Mouse (Mus musculus): ENCODE measurements around the gene Nsl1.
"Not testable (repeated sequence)": the region's sequence is repeated elsewhere in the genome, so short reads cannot be mapped to it uniquely, and the experiment has no call there.

Nsl1 gene

DNA sequence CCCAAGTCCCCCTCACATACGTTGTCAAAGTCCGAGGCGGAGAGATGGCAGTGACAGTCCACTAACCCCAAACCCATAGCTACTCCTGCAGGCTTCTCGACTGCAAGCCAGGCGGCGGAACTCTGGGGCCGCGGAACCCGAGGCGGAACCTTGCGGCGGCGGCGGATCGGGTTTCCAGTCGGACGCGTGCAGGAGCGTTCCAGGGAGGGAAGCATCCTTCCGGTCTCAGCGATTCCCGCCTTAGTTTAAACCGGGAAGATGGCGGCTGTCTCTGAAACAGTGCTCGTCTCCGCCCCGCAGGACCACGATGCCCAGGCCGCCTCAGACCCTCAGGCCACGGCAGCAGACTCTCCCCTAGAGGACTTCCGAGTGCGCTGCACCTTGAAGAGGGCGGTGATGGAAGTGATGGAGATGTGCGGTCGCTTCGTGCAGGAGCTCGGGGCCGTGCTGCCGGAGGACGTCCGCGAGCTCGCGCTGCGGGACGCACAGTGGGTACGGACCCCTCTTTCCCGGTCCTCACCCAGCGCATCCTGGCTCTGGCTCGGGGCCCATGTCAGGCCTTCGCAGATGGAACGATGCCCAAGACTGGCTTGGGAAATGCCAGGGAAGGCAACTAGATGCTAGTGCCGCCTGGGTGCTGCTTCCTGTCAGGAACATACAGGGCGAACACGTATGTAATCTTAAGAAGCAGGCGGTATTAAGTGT is at the start of gene Nsl1, which contains the start of gene Tatdn3:
Gene Nsl1 (plus strand): TSS at position 232 of the 705 bp plus-strand sequence.
Gene Tatdn3 (minus strand): TSS at position 152 of the 705 bp plus-strand sequence.
- DNase-seq (ENCODE audit: low read depth, low spot score): peak; percentile 71

DNA sequence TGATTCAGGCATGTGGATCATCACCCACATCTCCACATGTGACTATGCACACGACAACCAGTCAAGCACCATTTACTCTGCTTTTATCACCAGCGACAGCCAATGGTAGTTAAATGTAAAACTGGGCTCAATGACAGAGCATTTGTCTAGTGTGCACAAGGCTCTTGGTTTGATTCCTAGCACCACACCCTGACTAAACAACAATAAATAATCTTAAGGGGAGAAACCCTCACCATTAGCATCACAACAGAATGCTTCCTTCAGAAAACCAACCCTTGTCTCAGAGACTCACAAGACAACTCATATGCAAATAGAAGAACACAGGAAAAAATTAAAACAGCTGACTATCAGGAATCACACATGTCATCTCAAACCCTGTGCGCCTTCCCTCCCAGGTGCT is 48.5 kb upstream of the Nsl1 start:
- no peak for DNase-seq (ENCODE audit: low read depth, low spot score)

DNA sequence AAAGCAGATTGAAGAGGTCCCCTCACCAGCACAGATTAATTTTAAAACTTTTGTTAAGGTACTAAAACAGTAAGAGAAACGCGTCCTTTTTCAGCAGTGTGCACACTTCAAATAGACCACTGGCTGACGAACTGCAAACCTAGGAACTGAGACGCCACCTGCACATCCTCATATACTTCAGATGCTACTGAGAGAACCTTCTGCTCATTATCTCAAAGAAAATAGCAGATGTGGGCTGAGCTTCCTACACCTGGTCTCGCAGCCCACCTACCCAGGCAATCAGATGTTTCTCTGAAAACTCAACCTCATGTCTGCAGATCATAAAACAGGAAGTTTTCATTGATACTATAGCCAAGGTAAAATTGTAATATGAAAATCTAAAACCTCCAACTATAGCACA is 43.0 kb upstream of the Nsl1 start:
- no peak for DNase-seq (ENCODE audit: low read depth, low spot score)

DNA sequence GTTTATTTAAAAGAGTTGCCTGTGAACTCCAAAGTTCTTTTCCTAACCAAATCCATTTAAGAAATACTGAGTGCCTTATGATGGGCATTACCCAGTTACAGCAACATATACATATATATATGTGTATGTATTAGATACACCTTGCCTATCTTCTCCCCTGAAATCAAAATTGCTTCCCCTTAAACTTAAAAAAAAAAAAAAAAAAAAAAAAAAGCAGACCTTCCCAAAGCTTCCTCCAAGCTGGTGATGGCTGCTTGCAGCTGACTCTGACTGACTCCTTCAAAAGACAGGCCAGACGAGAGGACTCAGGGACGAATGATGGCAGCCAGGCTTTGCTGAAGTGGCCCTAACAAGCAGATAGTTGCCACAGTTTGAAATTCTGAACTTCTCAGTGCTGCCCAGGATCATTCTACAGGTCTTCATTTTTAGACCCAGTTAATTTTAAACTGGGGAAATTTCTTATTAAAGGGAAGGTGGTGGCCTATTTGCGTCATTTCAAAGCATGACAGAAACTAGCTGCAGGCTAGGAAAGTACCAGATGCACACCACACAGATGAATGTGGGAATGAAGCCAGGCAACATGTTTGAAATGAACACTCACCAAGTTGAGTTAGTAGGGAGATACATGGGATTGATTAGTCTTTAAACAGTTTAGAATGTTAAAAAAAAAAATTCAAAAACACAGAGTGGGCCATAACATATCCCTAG is 42.4 kb upstream of the Nsl1 start:
- DNase-seq (ENCODE audit: low read depth, low spot score): no peak

DNA sequence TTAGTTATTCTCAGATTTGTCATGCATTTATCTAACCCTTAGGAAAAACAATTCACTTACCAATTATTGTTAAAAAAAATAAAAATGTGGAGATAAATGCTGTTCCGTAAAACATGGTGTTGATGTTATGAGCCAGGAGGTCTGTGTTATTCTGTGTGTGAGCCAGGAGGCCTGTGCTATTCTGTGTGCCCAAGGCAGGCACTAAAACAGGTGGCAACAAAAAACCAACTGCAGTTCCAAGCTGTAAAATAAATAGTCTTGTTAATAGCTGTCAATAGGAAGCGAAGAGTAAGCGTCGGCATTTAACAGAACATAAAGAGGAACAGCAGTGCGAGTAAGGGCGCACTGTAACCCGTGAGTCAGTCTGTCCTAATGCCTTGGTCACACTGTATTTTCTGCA is 41.8 kb upstream of the Nsl1 start:
- DNase-seq (ENCODE audit: low read depth, low spot score): no peak

DNA sequence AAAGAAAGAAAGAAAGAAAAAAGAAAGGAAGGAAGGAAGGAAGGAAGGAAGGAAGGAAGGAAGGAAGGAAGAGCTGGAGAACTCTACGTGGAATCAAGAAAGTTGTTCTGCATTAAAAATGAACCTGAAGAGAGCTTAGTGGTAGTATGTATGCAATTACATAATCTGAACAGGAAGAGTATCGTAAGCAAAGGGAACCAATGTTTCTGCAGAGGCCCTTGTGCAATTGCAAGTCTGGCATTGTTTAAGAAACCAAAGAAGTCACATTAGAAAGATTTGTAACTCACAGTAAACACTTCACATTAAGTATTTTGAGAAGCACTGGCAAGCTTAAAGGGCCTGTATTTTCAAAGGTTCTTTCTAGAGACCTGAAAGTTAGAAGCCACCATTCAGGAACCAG is 39.7 kb upstream of the Nsl1 start:
- no peak for DNase-seq (ENCODE audit: low read depth, low spot score)

DNA sequence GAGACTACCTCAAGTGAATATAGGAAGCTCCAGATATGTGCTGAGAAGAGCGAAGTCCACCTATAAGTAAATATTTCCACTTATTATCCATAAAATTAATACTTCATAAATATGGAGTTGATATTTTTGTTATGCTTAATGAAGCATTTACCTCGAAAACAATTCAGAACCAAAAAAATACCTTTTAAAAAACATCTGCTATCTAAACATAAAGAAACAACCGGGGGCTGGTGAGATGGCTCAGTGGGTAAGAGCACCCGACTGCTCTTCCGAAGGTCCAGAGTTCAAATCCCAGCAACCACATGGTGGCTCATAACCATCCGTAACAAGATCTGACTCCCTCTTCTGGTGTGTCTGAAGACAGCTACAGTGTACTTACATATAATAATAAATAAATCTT is 39.0 kb upstream of the Nsl1 start:
- not testable (repeated sequence) for DNase-seq (ENCODE audit: low read depth, low spot score)

DNA sequence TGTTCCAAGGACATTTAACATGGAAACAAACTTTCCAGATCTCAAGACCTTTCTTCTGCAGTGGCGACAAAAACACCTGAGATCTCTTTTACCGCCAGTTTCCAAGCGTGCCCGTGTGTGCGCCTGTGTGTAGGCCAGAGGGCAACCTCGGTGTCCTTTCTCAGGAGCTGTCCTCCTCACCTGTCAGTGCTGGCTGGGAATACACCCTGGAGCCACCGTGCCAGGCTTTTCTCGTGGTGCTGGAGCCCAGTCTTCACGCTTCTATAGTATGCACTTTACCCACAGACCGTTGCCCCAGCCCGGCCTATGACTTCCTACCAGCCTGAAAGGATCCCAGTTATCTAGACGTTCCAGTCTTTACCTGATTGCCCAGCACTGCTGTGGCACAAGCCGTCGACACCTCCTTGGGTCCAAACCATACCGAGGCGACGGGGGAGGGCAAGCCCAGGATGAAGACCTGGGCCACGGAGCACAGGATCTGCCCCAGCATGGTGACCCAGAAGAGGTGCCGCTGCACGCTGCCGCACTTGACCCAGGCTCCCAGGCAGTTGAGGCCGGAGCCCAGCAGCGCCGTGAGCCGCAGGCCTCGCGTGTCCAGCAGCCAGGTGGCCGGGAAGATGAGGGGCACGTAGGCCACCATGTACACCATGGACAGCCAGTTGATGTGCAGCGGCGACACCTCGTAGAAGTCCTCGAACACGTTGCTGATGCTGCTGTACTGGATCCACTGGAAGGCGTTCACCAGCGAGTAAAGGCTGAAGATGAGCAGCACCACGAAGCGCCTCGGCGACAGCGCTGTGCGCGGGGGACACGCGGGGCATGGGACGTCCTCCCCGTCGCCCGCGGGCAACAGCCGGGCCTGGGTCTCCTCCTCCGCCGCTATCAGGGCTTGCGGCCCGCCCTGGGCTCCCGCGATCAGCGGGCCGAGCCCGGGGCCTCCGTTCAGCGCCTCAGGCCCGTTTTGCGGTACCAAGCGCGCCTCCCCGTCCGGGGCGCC is 37.5 kb upstream of the Nsl1 start:
- DNase-seq (ENCODE audit: low read depth, low spot score): no peak

DNA sequence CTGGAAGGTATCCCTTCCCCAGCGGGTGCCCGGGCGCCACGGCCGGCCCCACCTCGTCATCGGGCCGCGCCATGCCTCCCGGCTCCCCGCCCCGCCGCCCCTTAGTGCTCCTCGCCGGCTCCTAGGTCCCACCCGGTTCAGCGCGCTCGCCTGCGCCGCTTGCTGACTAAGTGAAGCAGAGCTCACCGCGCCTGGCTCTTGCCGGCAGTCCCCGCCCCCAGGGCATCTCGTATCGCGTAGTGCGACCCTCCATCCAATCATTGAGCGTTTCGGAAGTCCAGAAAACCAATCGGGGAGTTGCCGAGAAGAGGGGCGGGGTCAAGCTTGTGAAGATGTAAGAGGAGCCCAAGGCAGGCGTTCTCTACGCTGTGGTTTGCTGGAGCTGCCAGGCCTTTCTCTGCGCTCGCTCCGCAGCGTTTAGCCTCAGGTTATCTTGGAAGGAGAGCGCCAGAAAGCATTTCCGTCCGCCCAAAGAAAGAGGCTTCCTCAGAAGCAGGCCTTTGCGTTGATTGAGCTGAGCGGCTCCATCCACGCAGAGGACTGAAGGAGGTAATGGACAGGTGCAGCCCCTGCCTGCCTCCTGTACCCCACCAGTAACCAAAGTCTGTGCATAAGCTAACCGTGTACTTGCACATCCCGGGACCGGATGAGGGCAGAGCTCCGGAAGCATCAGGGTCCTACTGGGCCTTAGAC is 36.6 kb upstream of the Nsl1 start, which contains the start of gene Flvcr1:
Gene Flvcr1 (minus strand): TSS at position 138 of the 693 bp plus-strand sequence.
- DNase-seq (ENCODE audit: low read depth, low spot score): peak; percentile 98

DNA sequence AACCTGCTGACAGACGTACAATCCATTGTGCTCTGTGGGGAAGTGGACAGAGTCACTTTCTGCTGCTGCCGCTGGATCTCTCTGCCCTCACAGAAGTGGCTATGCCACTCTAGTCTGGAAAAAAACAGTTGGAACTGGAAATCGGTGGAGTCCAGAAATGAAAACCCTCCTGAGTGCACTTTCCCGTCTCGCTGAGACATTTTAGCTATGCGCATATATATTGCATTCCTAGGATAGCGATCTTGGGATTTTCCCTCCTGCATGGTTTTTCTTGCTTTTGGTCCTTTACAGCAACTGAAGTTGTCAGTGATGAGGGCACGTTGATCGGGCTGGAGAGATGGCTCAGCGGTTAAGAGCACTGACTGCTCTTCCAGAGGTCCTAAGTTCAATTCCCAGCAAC is 32.6 kb upstream of the Nsl1 start:
- no peak for DNase-seq (ENCODE audit: low read depth, low spot score)

DNA sequence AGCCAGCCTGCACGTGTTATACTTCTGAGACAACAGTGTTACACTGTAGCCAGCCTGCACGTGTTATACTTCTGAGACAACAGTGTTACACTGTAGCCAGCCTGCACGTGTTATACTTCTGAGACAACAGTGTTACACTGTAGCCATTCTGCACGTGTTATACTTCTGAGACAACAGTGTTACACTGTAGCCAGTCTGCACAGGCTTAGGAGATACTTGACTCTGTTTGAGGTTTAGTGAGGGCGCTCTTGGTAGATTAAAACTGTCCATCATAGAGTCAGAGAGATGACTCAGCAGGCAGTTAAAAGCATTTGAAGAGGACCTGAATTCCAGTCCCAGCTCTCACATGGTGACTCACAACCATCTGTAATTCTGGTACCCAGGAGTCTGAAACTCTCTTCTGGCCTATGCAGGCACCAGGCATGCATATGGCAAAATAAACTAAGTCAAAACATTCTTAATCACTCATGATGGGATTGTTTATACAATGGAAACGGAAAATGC is 31.8 kb upstream of the Nsl1 start:
- not testable (repeated sequence) for DNase-seq (ENCODE audit: low read depth, low spot score)

DNA sequence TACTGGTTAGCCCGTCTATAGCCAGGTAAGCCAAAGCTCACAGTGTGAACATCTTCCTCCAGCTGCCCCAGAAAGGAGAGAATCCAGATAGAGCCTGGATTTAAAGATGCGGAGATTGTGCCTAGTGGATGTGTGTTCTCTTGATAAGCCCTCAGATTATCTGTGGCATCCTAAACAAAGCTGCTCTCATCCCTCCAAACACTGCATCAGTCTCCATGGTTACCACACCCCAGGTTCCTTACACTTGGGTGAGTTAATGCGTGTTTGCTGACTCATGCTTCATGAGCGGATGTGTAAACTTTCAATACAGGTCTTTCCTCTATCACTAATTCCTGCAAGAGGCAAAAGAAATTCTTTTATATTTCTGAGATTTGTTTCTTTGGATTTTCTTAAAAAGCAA is 27.2 kb upstream of the Nsl1 start:
- DNase-seq (ENCODE audit: low read depth, low spot score): no peak

DNA sequence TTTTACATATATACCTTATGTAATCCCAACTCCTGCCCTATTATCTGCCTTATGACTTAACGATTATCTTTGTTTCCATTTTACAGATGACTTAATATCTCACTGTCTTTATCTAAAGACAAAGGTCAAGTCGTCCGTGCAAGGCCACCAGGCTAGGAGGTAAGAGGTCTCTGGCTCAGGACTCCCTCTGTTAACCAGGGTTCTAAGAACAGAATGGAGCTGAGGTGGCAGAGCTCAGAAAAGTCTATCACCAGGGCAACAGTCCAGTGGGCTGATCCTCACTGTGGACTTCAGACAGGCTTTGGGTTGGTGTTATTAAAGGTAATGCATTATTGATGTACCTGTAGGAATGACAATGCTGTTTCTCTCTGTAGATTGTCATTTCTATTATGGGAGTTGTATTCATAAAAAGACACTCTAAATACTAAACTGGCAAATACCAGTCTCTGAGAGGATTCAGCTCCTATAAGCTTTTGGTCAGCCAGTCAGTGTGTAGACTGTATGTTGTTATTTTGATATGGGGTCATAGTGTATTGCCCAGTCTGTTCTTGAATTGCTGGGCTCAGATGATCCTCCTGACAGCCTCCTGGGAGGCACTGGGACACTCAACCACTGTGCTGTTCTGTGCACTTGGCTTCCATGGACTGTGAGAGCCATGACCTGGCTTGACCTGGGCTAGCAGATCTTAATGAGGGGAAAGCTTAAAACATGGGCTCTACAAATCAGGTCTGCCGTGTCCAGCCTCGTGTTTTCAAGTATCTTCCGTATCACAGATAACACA is 26.1 kb upstream of the Nsl1 start, which contains the start of gene Spata45:
Gene Spata45 (plus strand): TSS at position 86 of the 781 bp plus-strand sequence.
- no peak for DNase-seq (ENCODE audit: low read depth, low spot score)

DNA sequence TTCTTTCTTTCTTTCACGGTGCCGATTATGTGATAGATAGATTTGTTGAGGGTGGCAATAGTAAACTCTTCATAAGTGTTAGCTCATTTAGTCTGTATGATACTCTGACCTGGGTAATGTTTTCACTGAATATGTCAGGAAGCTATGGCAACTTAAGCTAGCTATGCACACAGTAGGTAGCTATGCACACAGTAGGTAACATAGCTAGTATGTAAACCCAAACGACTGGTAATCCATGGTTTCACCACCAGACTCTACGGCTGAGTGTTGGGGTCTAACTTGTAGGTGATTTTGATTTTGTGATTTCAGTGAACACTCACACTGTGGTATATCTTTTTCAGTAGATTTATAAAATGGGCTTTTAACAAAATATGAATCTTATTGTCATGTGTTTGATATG is 24.8 kb upstream of the Nsl1 start:
- no peak for DNase-seq (ENCODE audit: low read depth, low spot score)

DNA sequence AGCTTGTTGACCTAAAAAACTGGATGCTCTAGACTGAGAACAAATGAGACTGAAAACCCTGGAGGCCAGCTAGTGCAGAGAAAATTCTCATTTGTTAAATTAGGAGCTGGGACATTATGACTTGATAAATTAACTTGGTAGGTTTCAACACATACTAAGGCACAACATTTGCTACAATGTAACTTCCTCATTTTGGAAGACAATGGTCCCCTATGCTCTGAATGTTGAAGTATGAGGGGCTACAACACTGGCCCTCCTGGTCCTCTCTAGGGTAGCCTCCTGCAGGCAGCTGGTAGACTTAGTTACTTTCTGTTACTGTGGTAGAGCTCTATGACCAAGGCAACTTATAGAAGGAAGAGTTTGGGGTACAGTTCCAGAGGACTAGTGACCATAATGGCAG is 21.5 kb upstream of the Nsl1 start:
- no peak for DNase-seq (ENCODE audit: low read depth, low spot score)

DNA sequence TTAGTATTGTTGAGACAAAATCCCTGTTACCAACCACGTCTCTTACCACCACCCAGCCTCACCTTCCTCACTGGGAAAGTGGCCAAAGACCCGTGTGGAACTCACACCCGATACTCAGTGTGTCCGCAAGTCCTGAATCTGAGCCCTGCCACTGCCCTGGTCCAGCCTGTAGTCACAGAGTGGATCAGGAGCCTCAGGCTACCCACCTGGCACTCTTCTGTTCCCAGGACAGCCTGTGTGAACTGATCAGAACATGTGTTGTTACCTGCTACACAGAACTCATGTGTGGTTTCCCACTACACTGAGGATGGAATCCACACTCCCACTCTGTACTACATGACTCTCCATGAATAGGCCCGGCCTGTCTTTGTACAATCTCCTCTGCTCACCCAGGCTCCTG is 20.7 kb upstream of the Nsl1 start:
- DNase-seq (ENCODE audit: low read depth, low spot score): no peak

DNA sequence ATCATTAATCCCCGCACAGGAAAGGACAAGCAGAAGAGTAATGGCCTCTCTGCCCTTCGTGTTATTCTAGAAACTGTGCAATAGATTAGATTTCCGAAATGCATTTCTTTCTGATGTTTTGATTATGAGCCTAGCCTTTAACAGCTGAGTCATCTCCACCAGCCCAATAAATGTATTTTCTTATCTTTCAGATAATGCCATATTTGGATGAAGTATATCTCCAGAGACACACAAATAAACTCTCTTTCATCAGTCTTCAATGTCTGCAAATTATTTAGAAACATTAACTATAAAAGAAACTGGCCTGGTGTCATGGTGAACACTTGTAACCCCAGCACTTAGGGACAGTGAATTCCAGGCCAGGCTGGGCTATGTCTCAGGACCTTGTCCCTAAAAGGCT is 20.1 kb upstream of the Nsl1 start:
- DNase-seq (ENCODE audit: low read depth, low spot score): no peak

DNA sequence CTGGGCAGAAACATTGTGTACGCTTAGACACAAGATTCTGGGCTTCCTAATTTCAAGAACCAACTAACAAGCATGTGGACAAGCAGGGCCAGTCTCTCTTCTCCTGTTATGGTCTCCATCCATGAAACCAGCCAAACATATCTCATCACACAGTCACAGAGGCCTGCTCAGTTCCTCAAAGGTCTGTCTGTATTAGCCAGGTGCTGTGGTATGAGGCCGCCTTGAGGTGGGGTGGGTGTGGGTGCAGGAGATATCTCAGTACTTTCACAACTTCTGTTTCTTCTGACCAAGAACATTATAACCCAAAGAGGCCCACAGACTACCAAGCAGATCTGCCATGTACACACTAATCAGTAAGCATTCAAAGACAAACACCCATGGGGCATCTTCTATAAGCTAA is 17.5 kb upstream of the Nsl1 start:
- no peak for DNase-seq (ENCODE audit: low read depth, low spot score)

DNA sequence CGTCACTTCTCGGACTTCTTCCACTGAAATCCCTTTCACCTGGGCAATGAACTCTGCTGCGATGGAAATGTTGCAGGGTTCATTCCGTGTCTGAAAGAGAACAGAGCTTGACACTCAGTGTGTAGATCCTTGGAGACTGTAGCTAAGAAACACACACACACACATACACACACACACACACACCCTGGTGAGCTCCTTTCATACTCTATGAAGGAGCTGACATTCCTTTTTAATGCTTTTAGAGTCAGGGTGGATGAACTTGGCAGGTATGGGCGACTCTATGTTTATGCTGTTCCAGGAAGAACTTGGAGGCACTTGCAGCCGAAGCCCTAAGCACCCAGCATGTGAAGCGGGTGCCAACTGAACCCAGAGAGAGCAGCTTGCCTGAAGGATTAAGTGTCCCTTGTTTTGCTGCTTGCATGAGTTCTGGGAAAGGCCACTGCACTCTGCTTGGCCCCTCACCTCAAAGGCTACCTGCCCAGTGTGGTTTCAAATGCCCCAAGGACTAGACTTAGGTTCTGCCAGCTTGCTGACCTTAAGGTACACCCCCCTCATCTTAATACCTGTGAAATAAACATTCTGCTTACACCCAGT is 16.5 kb upstream of the Nsl1 start:
- DNase-seq (ENCODE audit: low read depth, low spot score): no peak

DNA sequence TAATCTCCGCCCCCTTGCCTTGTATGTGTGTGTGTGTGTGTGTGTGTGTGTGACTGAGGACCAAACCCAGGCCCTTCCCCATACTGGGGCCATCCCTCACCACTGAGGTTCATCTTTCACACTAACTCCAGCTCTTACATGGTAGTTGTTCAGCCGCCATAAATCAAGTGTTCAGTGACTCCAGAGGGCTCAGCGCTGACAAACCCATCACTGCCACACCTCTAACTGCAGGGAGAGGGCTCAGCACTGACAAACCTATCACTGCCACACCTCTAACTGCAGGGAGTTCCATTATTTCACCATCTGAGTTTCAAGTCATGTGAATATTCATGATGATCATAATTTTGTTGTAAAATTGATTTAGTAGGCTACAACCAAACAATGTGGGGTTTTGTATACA is 9.3 kb upstream of the Nsl1 start:
- no peak for DNase-seq (ENCODE audit: low read depth, low spot score)
